Mouse (Mus musculus): Measurements from ENCODE around the gene Gm37240. TPM values are rescaled to one million over a fixed set of nuclear protein-coding genes. Genes with fewer than 3 reads are reported as not detected.

The Gm37240 gene
- polyA plus RNA-seq, 1 experiment = not detected

- no peak overlapping the region for H3K4me3 ChIP-seq (ENCODE audit: insufficient read depth, low read depth, low read length)
- H3K27ac ChIP-seq (replicated peaks; ENCODE audit: low read depth, low read length) = no peak overlapping the region
- no peaks in the 10 kb centered on the region for H3K4me1 ChIP-seq (ENCODE audit: control insufficient read depth, insufficient read depth, insufficient read length, low read length)
Measured at GRCm38 (mm10) chr3:84615050-84615855, 1272.1 kb downstream of the Gm37240 start.

- Histone ChIP-seq H3K4me1 (ENCODE audit: control insufficient read depth, insufficient read depth, insufficient read length, low read length) (no peaks in the 10 kb centered on the region), H3K4me3 (ENCODE audit: insufficient read depth, low read depth, low read length) (no peak overlapping the region), H3K27ac (replicated peaks; ENCODE audit: low read depth, low read length) (no peak overlapping the region)
Measured at GRCm38 (mm10) chr3:84610183-84610710, 1277.1 kb downstream of the Gm37240 start.

GRCm38 (mm10) chr3:84603212-84603611 is 1284.1 kb downstream of the Gm37240 start:
- no peak overlapping the region for H3K4me3 ChIP-seq (ENCODE audit: insufficient read depth, low read depth, low read length)
- no peaks in the 10 kb centered on the region for H3K4me1 ChIP-seq (ENCODE audit: control insufficient read depth, insufficient read depth, insufficient read length, low read length)

GRCm38 (mm10) chr3:84602759-84603158 is 1284.6 kb downstream of the Gm37240 start:
- no peak overlapping the region for H3K27ac ChIP-seq (replicated peaks; ENCODE audit: low read depth, low read length)

More at GRCm38 (mm10) chr3:84603212-84603611, 1284.1 kb downstream of the Gm37240 start:
- H3K27ac ChIP-seq (replicated peaks; ENCODE audit: low read depth, low read length) = no peak overlapping the region

GRCm38 (mm10) chr3:84601870-84602495 is 1285.3 kb downstream of the Gm37240 start:
- H3K27ac ChIP-seq (replicated peaks; ENCODE audit: low read depth, low read length) = no peak overlapping the region
- no peak overlapping the region for H3K4me3 ChIP-seq (ENCODE audit: insufficient read depth, low read depth, low read length)
- no peaks in the 10 kb centered on the region for H3K4me1 ChIP-seq (ENCODE audit: control insufficient read depth, insufficient read depth, insufficient read length, low read length)

More at GRCm38 (mm10) chr3:84602759-84603158, 1284.6 kb downstream of the Gm37240 start:
- H3K4me1 ChIP-seq (ENCODE audit: control insufficient read depth, insufficient read depth, insufficient read length, low read length) = no peaks in the 10 kb centered on the region
- no peak overlapping the region for H3K4me3 ChIP-seq (ENCODE audit: insufficient read depth, low read depth, low read length)

- H3K4me1 ChIP-seq (ENCODE audit: control insufficient read depth, insufficient read depth, insufficient read length, low read length) = no peaks in the 10 kb centered on the region
- H3K27ac ChIP-seq (replicated peaks; ENCODE audit: low read depth, low read length) = no peak overlapping the region
- H3K4me3 ChIP-seq (ENCODE audit: insufficient read depth, low read depth, low read length) = no peak overlapping the region
Measured at GRCm38 (mm10) chr3:84598756-84599155, 1288.6 kb downstream of the Gm37240 start.

- Histone ChIP-seq H3K4me1 (ENCODE audit: control insufficient read depth, insufficient read depth, insufficient read length, low read length) (no peaks in the 10 kb centered on the region), H3K27ac (replicated peaks; ENCODE audit: low read depth, low read length) (no peak overlapping the region), H3K4me3 (ENCODE audit: insufficient read depth, low read depth, low read length) (no peak overlapping the region)
Measured at GRCm38 (mm10) chr3:84597996-84598734, 1289.2 kb downstream of the Gm37240 start.

- Histone ChIP-seq H3K4me1 (ENCODE audit: control insufficient read depth, insufficient read depth, insufficient read length, low read length) (no peaks in the 10 kb centered on the region), H3K27ac (replicated peaks; ENCODE audit: low read depth, low read length) (no peak overlapping the region), H3K4me3 (ENCODE audit: insufficient read depth, low read depth, low read length) (no peak overlapping the region)
Measured at GRCm38 (mm10) chr3:84595677-84596234, 1291.6 kb downstream of the Gm37240 start.

GRCm38 (mm10) chr3:84594894-84595676 is 1292.2 kb downstream of the Gm37240 start:
- Histone ChIP-seq H3K4me3 (ENCODE audit: insufficient read depth, low read depth, low read length) (peak overlapping the region; percentile 60), H3K4me1 (ENCODE audit: control insufficient read depth, insufficient read depth, insufficient read length, low read length) (no peaks in the 10 kb centered on the region), H3K27ac (replicated peaks; ENCODE audit: low read depth, low read length) (no peak overlapping the region)

GRCm38 (mm10) chr3:84593274-84593673 is 1294.0 kb downstream of the Gm37240 start, which contains the start of gene Tigd4:
Gene Tigd4 (plus strand): TSS chr3:84593574.
- Histone ChIP-seq H3K27ac (replicated peaks; ENCODE audit: low read depth, low read length) (no peak within 1 kb of the TSS), H3K4me3 (ENCODE audit: insufficient read depth, low read depth, low read length) (no peak within 1 kb of the TSS), H3K4me1 (ENCODE audit: control insufficient read depth, insufficient read depth, insufficient read length, low read length) (no peaks in the 10 kb centered on the region)

GRCm38 (mm10) chr3:84586736-84587135 is 1300.6 kb downstream of the Gm37240 start:
- H3K4me3 ChIP-seq (ENCODE audit: insufficient read depth, low read depth, low read length) = no peak overlapping the region
- H3K27ac ChIP-seq (replicated peaks; ENCODE audit: low read depth, low read length) = no peak overlapping the region
- 0 out of 2 replicates have a peak, but pooled peaks cover 4% of the 10 kb centered on the region for H3K4me1 ChIP-seq (ENCODE audit: control insufficient read depth, insufficient read depth, insufficient read length, low read length)

- H3K27ac ChIP-seq (replicated peaks; ENCODE audit: low read depth, low read length) = peak overlapping the region; percentile 63
- peak overlapping the region; percentile 96 for H3K4me3 ChIP-seq (ENCODE audit: insufficient read depth, low read depth, low read length)
- H3K4me1 ChIP-seq (ENCODE audit: control insufficient read depth, insufficient read depth, insufficient read length, low read length) = peaks cover 7% of the 10 kb centered on the region; the same call in 1 of the 2 replicates
Measured at GRCm38 (mm10) chr3:84582913-84583276, 1304.4 kb downstream of the Gm37240 start.

- H3K4me1 ChIP-seq (ENCODE audit: control insufficient read depth, insufficient read depth, insufficient read length, low read length) = peaks cover 7% of the 10 kb centered on the region; the same call in 1 of the 2 replicates
- H3K27ac ChIP-seq (replicated peaks; ENCODE audit: low read depth, low read length) = peak within 1 kb of the TSS; percentile 67
- H3K4me3 ChIP-seq (ENCODE audit: insufficient read depth, low read depth, low read length) = peak within 1 kb of the TSS; percentile 96
Measured at GRCm38 (mm10) chr3:84582023-84582912, 1305.0 kb downstream of the Gm37240 start, which contains the start of gene Arfip1. Gene Arfip1 (minus strand): TSS chr3:84582625.
